Mouse (Mus musculus): ENCODE measurements around the gene Fam43b.

Fam43b gene

GRCm38 (mm10) chr4:138352692-138353091 is 43.6 kb downstream of the Fam43b start:
- DNase-seq (ENCODE audit: low spot score in 2 of 2) = no peak

GRCm38 (mm10) chr4:138351821-138352220 is 44.5 kb downstream of the Fam43b start:
- no peak for DNase-seq (ENCODE audit: low spot score in 2 of 2)

GRCm38 (mm10) chr4:138348716-138349115 is 47.6 kb downstream of the Fam43b start:
- DNase-seq (ENCODE audit: low spot score in 2 of 2) = no peak

GRCm38 (mm10) chr4:138347280-138347679 is 49.0 kb downstream of the Fam43b start:
- no peak for DNase-seq (ENCODE audit: low spot score in 2 of 2)

- DNase-seq (ENCODE audit: low spot score in 2 of 2) = no peak
Measured at GRCm38 (mm10) chr4:138344891-138345545, 51.3 kb downstream of the Fam43b start.
